Mouse (Mus musculus): ENCODE measurements around the gene Opcml.

Gene Opcml

GRCm38 (mm10) chr9:27842806-27843205 is 52.2 kb downstream of the Opcml start:
- DNase-seq: no peak

- no peak for DNase-seq
These were observed 81.0 kb downstream of the Opcml start for GRCm38 (mm10) chr9:27871624-27872023.

GRCm38 (mm10) chr9:27889636-27890035 is 99.1 kb downstream of the Opcml start:
- no peak for DNase-seq

DNA sequence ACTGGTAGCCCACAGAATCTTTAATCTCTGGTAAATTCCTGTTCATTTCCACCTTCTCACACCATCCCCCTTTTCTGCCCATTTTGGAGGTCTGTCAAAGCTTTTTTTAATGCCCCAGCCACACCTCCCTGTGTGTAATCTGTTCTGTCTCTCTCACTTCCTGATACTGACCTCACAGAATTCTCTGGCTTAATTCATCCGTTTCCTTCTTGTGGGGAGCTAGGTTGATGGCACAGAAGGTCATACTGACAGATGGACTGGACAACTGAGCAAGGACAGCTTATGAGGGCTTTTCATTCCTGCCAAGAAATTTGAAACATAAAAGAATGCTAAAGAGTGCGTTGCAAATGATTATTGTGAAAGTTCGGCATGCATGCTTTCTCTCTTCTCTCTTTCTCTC is 126.7 kb downstream of the Opcml start:
- no peak for DNase-seq

DNA sequence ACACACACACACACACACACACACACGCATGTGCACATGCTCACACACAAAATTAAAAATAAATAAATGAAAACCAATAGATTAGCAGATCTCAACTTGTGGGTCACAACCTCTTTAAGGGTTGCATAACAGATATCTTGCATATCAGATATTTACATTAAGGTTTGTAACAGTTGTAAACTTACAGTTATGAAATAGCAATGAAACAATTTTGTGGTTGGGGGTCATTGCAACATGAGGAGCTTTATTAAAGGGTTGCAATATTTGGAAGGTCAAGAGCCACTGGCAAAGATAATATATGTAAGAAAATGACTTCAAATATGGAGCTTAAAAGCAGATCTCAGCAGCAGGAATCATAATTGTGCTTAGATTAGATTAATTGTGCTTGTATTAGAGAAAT is 132.9 kb downstream of the Opcml start:
- DNase-seq: no peak

DNA sequence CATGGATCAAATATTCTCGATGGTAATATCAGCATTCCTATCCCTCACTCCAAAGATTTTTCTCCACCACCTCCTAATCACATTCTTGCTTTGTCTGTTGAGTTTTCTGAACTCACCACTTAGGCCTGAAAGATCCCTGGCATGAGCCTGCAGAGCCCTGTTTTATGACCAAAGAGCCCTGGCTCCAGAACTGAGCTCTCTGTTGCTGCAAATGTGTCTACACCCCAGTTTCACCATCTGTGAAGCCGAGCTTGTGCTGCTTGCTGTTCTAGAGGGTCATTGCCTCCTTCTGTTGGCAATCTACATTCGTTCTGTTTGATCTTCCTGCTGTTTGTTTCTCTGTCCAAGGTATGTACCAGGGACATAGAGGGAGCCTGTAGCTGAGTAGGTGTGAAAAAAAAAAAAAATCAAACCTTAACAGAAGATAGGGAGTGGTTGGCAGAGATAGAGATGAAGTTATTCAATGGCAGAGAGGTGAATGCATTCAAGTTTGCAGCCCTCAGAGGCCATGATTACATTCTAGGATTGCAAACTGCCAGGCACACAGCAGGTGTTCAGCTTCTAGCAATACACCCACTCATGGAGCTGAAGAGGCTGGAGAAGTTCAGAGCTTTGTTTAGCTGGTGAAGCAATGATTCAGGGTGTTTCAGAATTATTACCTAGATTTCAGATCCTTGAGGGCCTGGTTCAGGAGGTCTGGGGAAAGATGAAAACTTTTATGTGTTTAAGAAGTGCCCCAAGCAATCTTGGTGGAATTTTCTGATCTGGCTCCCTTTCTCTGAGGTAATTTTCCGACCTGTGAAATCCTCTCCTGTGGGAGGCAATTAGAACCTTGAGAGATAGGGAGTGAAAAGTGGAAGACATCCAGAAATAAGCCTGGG is 133.6 kb downstream of the Opcml start:
- DNase-seq: no peak

GRCm38 (mm10) chr9:27925650-27926049 is 135.1 kb downstream of the Opcml start:
- DNase-seq: no peak

- DNase-seq: no peak
These were observed 146.7 kb downstream of the Opcml start for GRCm38 (mm10) chr9:27937253-27937652.

DNA sequence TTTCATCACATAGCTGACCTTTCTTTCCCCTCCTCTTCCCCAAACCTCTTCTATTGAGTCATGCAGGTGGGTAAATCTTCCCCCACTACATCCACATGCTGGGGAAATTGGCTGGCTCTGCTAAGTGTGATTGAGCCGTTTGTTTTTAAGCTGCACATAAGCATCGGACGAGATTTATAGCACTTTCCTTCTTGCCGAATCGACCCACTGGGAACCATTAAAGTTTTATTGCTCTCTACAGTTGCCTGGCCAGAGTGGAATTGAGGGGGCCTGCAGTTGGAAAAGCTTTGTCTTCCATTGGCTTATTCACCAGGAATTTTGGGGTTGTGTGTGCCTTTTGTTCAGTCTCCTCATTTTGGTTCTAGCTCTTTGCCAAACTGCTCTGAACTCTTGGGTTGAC is 147.1 kb downstream of the Opcml start:
- no peak for DNase-seq

- DNase-seq: no peak
These were observed 154.9 kb downstream of the Opcml start for GRCm38 (mm10) chr9:27945323-27946010.

- DNase-seq: no peak
These were observed 160.5 kb downstream of the Opcml start for GRCm38 (mm10) chr9:27951110-27951509.

- no peak for DNase-seq
These were observed 171.1 kb downstream of the Opcml start for GRCm38 (mm10) chr9:27961682-27962081.

DNA sequence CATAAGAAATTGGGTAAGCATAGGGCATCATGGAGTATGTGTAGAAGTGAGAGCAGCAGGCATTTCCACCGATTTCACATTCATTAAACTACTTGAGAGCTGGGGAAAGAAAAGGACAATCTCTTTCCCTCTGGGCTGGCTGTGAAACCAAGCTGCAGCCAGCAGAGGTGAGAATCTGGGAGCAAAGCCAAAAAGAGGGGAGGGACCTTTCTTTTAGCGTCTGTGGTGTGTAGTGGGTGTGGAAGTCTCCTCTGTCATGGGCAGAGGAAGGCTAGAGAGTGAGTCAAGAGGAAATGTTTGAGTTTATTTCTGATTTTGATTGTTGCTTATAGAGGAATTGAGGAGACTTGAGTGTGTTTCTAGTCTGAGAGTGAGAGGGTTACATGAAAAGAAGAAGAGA is 172.8 kb downstream of the Opcml start:
- DNase-seq: no peak

GRCm38 (mm10) chr9:27964902-27965550 is 174.5 kb downstream of the Opcml start:
- DNase-seq: no peak

- DNase-seq: no peak
These were observed 177.7 kb downstream of the Opcml start for GRCm38 (mm10) chr9:27968266-27968665.

DNA sequence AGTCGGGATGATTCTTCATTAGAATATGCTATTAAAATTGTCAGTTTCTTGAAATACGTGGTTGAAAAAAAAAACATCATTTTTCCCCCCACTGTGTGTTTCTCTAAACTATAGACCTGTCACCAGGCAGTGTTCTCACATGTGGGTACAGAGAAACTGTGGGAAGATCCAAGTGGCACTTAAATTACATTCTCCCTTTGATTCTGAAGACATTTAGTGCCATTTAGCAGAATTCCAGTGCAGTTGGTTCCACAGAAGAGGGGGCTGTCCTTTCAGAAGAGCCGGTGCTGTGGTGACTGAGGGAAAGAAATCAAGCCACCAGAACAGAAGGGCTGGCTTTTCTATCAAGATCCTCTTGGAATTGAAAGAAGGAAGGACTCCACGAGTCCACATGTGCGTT is 181.7 kb downstream of the Opcml start:
- DNase-seq: no peak

DNA sequence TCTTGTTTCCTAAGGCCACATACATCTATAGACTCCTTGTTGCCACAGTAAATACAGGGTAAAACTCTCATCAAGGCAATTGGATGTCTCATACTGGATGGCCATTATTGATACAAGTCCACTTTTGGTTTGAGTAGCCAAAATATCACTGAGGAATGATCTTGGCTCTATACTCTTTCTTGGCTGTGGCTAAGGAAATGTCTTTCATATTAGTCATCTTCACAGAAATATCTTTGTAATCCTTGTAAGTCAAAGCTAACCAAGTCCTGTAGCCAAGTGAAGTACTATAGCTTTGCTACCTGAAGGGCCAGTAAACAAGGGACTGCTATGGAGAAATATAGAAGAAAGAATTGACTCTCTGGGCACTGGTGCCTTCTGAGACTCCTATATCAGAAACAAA is 192.0 kb downstream of the Opcml start:
- no peak for DNase-seq

DNA sequence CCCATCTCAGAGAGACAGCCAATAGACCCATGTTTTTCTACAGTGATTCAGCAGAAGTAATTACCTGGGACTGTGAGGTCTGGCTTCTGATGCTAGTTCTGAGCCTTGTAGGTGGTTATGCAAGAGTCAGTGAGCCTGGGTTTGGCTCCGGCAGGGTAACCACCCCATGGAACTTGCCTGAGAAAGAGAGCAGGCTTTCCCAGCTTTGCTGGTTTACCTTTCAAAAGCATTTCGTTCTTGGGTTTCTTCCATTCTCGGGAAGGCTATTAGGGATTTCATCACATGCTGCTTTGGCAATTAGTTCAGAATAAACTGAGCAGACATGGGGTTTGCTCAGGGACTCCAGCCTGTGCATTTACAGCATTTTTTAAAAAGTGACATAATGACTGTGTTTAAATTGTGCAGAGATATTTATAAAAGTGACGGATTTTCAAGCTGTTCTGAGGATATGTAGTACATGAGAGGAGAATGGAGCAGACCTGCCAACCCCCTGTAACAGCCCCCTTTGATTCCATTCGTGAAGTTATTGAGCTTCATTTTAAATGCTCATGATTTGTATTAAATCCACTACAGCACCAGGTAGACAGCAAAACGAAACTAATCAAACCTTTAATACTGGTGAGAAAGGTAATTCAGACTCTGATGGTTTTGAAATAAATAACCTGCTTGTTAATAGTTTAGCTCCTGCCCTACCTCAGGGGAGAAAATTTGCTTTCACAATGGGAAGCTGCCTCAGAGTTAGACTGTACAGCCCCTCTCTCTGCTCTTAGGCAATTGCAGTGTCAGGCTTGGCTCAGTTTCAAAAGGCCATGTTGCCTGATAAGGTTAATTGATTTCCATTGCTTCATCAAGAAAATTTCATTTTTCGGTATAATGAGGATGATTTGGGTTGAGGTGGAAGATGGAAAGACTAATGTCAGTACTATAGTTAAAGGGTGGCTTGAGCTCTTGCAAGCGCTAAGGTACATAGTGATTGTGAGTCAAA is 196.3 kb downstream of the Opcml start:
- no peak for DNase-seq

GRCm38 (mm10) chr9:27991611-27992010 is 201.0 kb downstream of the Opcml start:
- DNase-seq: no peak

DNA sequence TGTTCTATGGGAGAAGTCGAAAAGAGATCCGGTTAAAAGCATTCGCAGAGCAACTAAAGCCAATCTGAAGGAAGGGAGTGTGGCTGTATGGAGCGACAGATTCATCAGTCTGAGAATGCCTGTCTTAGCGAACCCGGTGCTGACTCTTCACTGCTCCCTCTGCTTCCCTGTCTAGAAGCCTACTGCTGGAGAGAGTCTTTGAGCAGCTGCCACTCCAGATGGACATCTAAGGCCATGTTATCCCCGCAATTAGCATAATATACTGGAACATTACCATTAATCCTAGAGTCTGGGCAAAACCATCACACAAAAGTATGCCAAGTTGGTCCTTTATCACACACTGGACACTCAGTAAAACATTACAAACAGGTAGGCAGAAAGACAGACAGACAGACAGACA is 206.0 kb downstream of the Opcml start:
- no peak for DNase-seq

- no peak for DNase-seq
These were observed 208.2 kb downstream of the Opcml start for GRCm38 (mm10) chr9:27998767-27999166.

GRCm38 (mm10) chr9:28003131-28003530 is 212.6 kb downstream of the Opcml start:
- no peak for DNase-seq

DNA sequence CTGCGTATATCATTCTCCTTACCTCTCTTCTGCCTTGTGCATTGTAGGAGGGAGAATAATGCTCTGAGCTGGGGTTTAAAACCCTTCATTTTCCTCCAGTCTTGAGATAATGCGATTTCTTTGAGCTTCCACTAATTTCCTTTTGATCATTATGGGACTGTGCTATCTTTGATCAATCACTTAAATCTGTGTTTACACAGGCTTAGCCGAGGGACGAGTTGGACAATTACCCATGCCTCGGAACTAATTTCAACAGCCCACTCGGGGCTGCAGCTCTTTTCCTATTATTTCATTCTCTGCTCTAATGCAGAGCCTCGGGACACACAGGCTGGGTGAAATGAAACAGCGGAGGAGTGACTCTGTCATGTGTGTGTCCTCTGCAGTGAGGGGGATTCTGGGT is 220.9 kb downstream of the Opcml start:
- no peak for DNase-seq

Data from right cerebral cortex, postnatal 4 days (tissue).